Mouse (Mus musculus): ENCODE measurements at regions not wholly inside any gene's neighbourhood (a gene's known extent, or its start where the extent isn't known, plus 50 kb on each side); places are given as distances from the start of the nearest gene placed in this dataset.

DNA sequence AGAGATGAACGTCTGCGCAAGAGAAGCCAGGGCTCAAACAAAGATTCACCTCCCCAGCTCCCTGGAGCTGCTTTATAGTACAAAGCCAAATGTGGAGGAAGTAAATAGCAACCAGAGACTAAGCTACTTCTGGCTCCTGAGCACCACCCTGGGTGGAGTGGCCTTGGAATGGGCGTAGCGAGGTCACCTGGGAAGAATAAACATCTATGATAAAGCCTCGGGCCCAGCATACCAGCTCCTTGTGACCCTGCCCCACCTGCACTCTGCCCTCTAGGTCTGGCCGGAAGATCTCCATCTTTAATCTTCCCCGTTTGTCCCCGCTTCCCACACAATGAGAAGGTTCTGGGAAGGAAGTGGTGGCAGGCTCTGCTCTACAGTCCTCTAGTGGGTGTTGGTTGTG is 61.0 kb upstream of the Ptpn3 start:
- Histone ChIP-seq H3K36me3 (ENCODE audit: control insufficient read depth, insufficient read depth, low read length, poor library complexity, severe bottlenecking) (no peaks in the 10 kb centered on the region), H3K27me3 (ENCODE audit: control insufficient read depth, insufficient read depth, low read length, poor library complexity, severe bottlenecking) (no peaks in the 10 kb centered on the region)
- no peak for DNase-seq (ENCODE audit: low read depth, low spot score)

DNA sequence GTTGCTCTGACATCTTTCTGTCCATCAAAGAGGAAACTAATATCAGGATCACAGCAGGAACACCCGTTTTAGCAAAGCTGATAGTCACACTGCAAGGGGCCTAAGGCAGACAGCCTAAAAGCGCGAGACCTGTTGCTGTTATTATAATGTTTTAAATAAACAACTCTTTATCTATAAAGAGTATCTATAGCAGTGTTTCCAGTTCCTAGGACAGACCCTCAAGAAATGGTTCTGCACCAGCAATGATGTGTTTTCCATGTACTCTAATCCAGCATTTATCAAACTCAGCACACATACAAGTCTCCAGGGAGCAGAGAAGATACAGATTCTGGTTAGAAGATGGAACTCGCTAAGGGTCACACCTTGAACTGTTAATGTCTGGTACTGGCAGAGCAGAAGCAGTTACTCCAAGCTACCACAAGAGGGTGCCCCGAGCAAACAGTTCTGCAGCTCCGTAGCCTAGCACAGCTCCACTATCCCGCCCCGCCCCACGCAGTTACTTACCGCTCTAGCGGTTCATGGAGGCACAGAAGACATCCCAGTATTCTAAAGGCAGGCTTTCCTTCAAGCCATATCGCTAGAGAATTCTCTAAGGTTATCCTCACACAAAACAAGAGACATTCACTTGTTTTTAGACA is 64.2 kb upstream of the Palm2 start:
- DNase-seq (ENCODE audit: low read depth, low spot score), result peak; percentile 68
- no peaks in the 10 kb centered on the region for H3K36me3 ChIP-seq (ENCODE audit: control insufficient read depth, insufficient read depth, low read length, poor library complexity, severe bottlenecking)
- no peaks in the 10 kb centered on the region for H3K27me3 ChIP-seq (ENCODE audit: control insufficient read depth, insufficient read depth, low read length, poor library complexity, severe bottlenecking)

DNA sequence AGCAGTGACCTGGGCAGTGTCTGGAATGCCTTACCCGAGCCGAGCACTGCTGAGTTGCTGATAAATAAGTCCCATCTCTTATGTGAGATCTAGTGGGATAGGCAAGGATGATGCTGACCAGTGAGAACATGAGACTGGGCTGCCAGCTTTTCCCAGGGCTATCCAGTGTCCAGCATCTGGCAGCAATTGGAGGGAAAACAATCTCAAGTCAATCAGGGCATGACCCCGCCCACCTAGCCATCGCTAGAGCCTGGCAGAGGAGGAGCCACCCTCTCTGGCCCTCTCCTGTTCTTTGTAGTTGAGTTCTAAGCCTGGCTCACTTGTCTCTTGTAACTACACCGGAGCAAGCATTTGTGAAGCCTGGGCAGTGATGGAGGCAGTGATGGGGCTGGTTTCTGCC is 56.2 kb upstream of the Palm2 start:
- H3K27me3 ChIP-seq (ENCODE audit: control insufficient read depth, insufficient read depth, low read length, poor library complexity, severe bottlenecking), result no peaks in the 10 kb centered on the region
- no peak for DNase-seq (ENCODE audit: low read depth, low spot score)
- no peaks in the 10 kb centered on the region for H3K36me3 ChIP-seq (ENCODE audit: control insufficient read depth, insufficient read depth, low read length, poor library complexity, severe bottlenecking)

DNA sequence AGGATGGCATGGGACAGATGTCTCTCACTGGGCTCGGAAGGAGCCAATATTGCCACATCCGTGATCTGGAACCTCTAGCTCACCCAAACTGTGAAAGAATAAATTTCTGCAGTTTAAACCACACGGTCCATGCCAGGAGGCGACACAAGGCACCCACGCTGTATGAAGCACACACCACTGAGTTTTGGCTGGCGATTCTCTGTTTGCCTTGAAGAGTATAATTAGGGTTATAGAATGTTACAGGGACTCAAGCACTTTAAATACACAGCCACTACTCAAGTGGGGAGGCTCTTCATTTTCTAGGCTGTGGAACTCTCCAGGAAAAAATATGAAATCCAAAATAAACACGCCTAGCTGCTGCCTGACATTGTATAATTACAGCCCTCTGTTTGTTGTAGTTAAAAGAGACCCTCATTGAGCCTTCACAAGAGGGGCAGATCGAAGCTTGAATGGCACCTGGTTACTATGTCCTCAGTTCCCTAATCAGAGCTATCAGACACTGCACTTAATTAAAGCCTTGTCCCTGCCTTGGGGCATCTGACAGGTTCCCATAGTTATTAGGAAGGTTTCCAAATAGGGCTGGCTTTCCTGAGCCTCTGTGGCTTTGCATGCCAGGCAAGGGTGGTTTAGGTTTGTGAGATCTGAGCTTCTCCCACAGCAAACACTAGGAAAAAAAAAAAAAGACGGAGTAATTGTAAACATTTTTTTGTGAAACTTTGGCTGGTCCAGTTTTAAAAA is 53.8 kb upstream of the Palm2 start:
- Histone ChIP-seq H3K36me3 (ENCODE audit: control insufficient read depth, insufficient read depth, low read length, poor library complexity, severe bottlenecking) (no peaks in the 10 kb centered on the region), H3K27me3 (ENCODE audit: control insufficient read depth, insufficient read depth, low read length, poor library complexity, severe bottlenecking) (no peaks in the 10 kb centered on the region)
- DNase-seq (ENCODE audit: low read depth, low spot score), result no peak

DNA sequence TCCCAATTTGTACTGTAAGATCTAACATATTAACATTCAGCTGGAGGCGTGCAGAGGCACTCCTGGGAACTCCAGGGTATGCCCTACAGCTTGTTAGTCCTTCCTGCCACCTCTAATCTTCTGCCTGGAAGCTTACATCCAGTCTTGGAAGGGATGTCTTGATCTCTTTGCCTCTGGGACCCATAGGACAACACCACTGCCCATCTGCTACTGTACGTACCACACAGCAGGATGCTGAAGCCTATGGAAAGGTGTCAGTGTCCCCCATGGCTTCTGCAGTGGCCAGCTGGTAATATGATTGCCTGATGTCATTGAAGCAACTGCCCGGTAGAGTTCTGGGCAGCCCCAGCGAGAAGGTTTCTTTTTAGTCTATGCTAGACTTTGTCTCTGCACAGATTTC is 52.7 kb upstream of the Palm2 start:
- H3K36me3 ChIP-seq (ENCODE audit: control insufficient read depth, insufficient read depth, low read length, poor library complexity, severe bottlenecking), result no peaks in the 10 kb centered on the region
- no peaks in the 10 kb centered on the region for H3K27me3 ChIP-seq (ENCODE audit: control insufficient read depth, insufficient read depth, low read length, poor library complexity, severe bottlenecking)
- no peak for DNase-seq (ENCODE audit: low read depth, low spot score)
